Mouse (Mus musculus) limb, embryonic 14.5 days (tissue): ENCODE results near the gene Gm13043. TPM values are rescaled to one million over a fixed set of nuclear protein-coding genes. Genes with fewer than 3 reads are reported as not detected.
"Not testable (repeated sequence)": the region's sequence is repeated elsewhere in the genome, so short reads cannot be mapped to it uniquely, and the experiment has no call there.

Experiments
- ATAC-seq: fragments of 200-750 bp; cut with Nextera tagmentation; 2 replicates; pipeline ENCODE4 v1.8.0; 2017; ENCODE audit warnings: low read depth, moderate number of reproducible peaks, moderate TSS enrichment; ENCODE audit not compliant: low FRiP score
- DNase-seq: peaks from one replicate; pipeline ENCODE4 v3.0.0-alpha.2; 2015; ENCODE audit warnings: low spot score
- H3K27ac ChIP-seq: fragments of 300-500 bp; sonication (generic); replicated peaks from 2 replicates; pipeline ENCODE4 v1.5.1; 2014; ENCODE audit warnings: low read depth, mild to moderate bottlenecking, low read length, moderate library complexity, mixed read lengths
- H3K27me3 ChIP-seq: fragments of 300-500 bp; sonication (generic); 2 replicates; pipeline ENCODE4 v1.6.1; 2014; ENCODE audit warnings: low read length, mixed read lengths; ENCODE audit not compliant: control insufficient read depth, insufficient read depth
- H3K36me3 ChIP-seq: fragments of 300-500 bp; sonication (generic); 2 replicates; pipeline ENCODE4 v1.6.1; 2014; ENCODE audit warnings: mild to moderate bottlenecking, low read length, moderate library complexity, mixed read lengths; ENCODE audit not compliant: control insufficient read depth, insufficient read depth
- H3K4me1 ChIP-seq: fragments of 300-500 bp; sonication (generic); 2 replicates; pipeline ENCODE4 v1.6.1; 2014; ENCODE audit warnings: antibody characterized with exemption, low read length, mixed read lengths; ENCODE audit not compliant: control insufficient read depth, insufficient read depth
- H3K4me2 ChIP-seq: fragments of 300-500 bp; sonication (generic); replicated peaks from 2 replicates; pipeline ENCODE4 v1.6.1; 2014; ENCODE audit warnings: low read depth, mild to moderate bottlenecking, low read length, moderate library complexity; ENCODE audit not compliant: severe bottlenecking
- H3K4me3 ChIP-seq: fragments of 300-500 bp; sonication (generic); replicated peaks from 2 replicates; pipeline ENCODE4 v1.5.1; 2014; ENCODE audit warnings: low read length
- H3K9ac ChIP-seq: fragments of 300-500 bp; sonication (generic); 2 replicates; pipeline ENCODE4 v1.6.1; 2014; ENCODE audit warnings: mild to moderate bottlenecking, low read depth, low read length, moderate library complexity; ENCODE audit not compliant: severe bottlenecking
- H3K9me3 ChIP-seq: fragments of 300-500 bp; sonication (generic); 2 replicates; pipeline ENCODE4 v1.6.1; 2016; ENCODE audit warnings: low read length; ENCODE audit not compliant: control insufficient read depth
- POLR2A ChIP-seq: fragments of 200-500 bp; IDR thresholded peaks from 2 replicates; pipeline ENCODE4 v1.8.0; 2012; ENCODE audit warnings: inconsistent platforms, mild to moderate bottlenecking, moderate library complexity, borderline replicate concordance; ENCODE audit not compliant: insufficient read depth, insufficient read length; ENCODE audit errors: extremely low read depth
- WGBS: fragments of 180-500 bp; shearing (Covaris S2); extraction: QIAGEN DNeasy Blood & Tissue Kit; methylation state at CpG from one replicate; pipeline ENCODE4 v1.1.7; 2014; 5-methylcytosine and 5-hydroxymethylcytosine counted together
- polyA plus RNA-seq, 2 experiments: library from polyadenylated mRNA; depleted of rRNA in 1 of 2; stranded (reverse) in 1 of 2; unstranded in 1 of 2; fragments of >200 nt; fragmentation: Nextera tagmentation in 1 of 2; extraction: Ambion mirVana in 1 of 2; gene quantifications; 2 replicates each; pipeline versions ENCODE4 v1.2.1 to v1.2.3; 2012 to 2014

The Gm13043 gene
- not detected in 2 replicates for polyA plus RNA-seq (2012; rRNA removed)
- polyA plus RNA-seq (2014; fragmentation: Nextera tagmentation; extraction: Ambion mirVana): not detected in 2 replicates

DNA sequence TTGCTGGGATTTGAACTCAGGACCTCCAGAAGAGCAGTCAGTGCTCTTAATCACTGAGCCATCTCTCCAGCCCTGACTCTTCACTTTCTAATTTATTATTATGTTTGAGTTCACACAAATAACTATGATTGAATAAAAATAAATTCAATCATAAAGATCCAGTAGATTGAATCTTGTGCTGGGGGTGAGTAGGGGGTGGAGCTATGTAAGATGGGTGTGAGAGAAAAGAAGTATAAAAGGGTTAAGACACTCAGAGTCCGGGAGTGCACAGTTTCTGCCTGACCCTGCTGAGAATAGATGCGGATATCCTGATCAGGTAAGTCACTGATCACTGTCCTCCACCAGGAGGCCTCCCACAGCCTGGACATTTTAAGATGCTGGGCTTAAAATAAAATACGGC lies at the start of gene Gm13043:
Gm13043 (plus strand) TSS at position 301 of the 400 bp plus-strand sequence.
- ATAC-seq: no peak
- Histone ChIP-seq H3K4me2 (no peak within 1 kb of the TSS), H3K4me3 (no peak within 1 kb of the TSS), H3K27ac (no peak within 1 kb of the TSS), H3K27me3 (no peaks in the 10 kb centered on the region), H3K36me3 (no peaks in the 10 kb centered on the region), H3K9me3 (no peaks in the 10 kb centered on the region), H3K4me1 (no peaks in the 10 kb centered on the region), H3K9ac (no peak within 1 kb of the TSS)
- TF ChIP-seq POLR2A: no peak
- 89% methylated on average over 3 of the region's 3 CpGs for WGBS
- no peak for DNase-seq

DNA sequence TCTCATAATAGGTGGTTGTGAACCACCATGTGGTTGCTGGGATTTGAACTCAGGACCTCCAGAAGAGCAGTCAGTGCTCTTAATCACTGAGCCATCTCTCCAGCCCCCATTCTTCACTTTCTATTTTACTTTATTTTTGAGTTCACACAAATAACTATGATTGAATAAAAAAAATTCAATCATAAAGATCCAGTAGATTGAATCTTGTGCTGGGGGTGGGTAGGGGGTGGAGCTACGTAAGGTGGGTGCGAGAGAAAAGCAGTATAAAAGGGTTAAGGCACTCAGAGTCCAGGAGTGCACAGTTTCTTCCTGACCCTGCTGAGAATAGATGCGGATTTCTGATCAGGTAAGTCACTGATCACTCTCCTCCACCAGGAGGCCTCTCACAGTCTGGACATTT lies 24.5 kb downstream of the Gm13043 start, which contains the start of gene Gm13040:
Gm13040 (plus strand) TSS at position 301 of the 400 bp plus-strand sequence.
- not testable (repeated sequence) for H3K9me3 ChIP-seq, H3K27me3 ChIP-seq, H3K4me1 ChIP-seq, H3K27ac ChIP-seq, H3K4me2 ChIP-seq, ATAC-seq, H3K9ac ChIP-seq, DNase-seq, H3K36me3 ChIP-seq, H3K4me3 ChIP-seq
- no CpG with 5 or more reads among the region's 3 CpGs for WGBS

DNA sequence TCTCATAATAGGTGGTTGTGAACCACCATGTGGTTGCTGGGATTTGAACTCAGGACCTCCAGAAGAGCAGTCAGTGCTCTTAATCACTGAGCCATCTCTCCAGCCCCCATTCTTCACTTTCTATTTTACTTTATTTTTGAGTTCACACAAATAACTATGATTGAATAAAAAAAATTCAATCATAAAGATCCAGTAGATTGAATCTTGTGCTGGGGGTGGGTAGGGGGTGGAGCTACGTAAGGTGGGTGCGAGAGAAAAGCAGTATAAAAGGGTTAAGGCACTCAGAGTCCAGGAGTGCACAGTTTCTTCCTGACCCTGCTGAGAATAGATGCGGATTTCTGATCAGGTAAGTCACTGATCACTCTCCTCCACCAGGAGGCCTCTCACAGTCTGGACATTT lies 40.3 kb downstream of the Gm13043 start, which contains the start of the genes BC080695 and Gm13057:
BC080695 (plus strand) TSS at position 301 of the 400 bp plus-strand sequence.
Gm13057 (plus strand) TSS at position 310 of the 400 bp plus-strand sequence.
- ATAC-seq, H3K27ac ChIP-seq, H3K27me3 ChIP-seq, H3K9me3 ChIP-seq, H3K36me3 ChIP-seq, H3K4me2 ChIP-seq, DNase-seq, H3K9ac ChIP-seq, H3K4me1 ChIP-seq, H3K4me3 ChIP-seq: not testable (repeated sequence)
- no CpG with 5 or more reads among the region's 3 CpGs for WGBS

Other genes with a start within 250 kb of the Gm13043 start
- gene Pdpn, start 211.8 kb upstream of the Gm13043 start, polyA plus RNA-seq (2012; rRNA removed): 24.2 and 34.3 TPM in 2 replicates
- 77.4 and 80.3 TPM in 2 replicates for gene Pdpn, start 211.8 kb upstream of the Gm13043 start, polyA plus RNA-seq (2014; fragmentation: Nextera tagmentation; extraction: Ambion mirVana)
- gene Lrrc38, start 161.6 kb upstream of the Gm13043 start, polyA plus RNA-seq (2012; rRNA removed): 1.8 and 2.4 TPM in 2 replicates
- 1.2 and 1.5 TPM in 2 replicates for gene Lrrc38, start 161.6 kb upstream of the Gm13043 start, polyA plus RNA-seq (2014; fragmentation: Nextera tagmentation; extraction: Ambion mirVana)
- 0.03 TPM in 1 of 2 replicates, not detected in the other for gene Pramel1, start 116.9 kb upstream of the Gm13043 start, polyA plus RNA-seq (2012; rRNA removed)
- gene Pramel1, start 116.9 kb upstream of the Gm13043 start, polyA plus RNA-seq (2014; fragmentation: Nextera tagmentation; extraction: Ambion mirVana): not detected in 2 replicates
- 11.4 and 13.8 TPM in 2 replicates for gene Pramef8, start 98.9 kb upstream of the Gm13043 start, polyA plus RNA-seq (2012; rRNA removed)
- 13.5 and 14.0 TPM in 2 replicates for gene Pramef8, start 98.9 kb upstream of the Gm13043 start, polyA plus RNA-seq (2014; fragmentation: Nextera tagmentation; extraction: Ambion mirVana)
- not detected in 2 replicates for gene Oog4, start 61.0 kb upstream of the Gm13043 start, polyA plus RNA-seq (2012; rRNA removed)
- not detected in 2 replicates for gene Oog4, start 61.0 kb upstream of the Gm13043 start, polyA plus RNA-seq (2014; fragmentation: Nextera tagmentation; extraction: Ambion mirVana)
- gene Gm13040, start 24.6 kb downstream of the Gm13043 start, polyA plus RNA-seq (2012; rRNA removed): not detected in 2 replicates
- not detected in 2 replicates for gene Gm13040, start 24.6 kb downstream of the Gm13043 start, polyA plus RNA-seq (2014; fragmentation: Nextera tagmentation; extraction: Ambion mirVana)
- gene BC080695, start 40.4 kb downstream of the Gm13043 start, polyA plus RNA-seq (2012; rRNA removed): not detected in 2 replicates
- not detected in 2 replicates for gene BC080695, start 40.4 kb downstream of the Gm13043 start, polyA plus RNA-seq (2014; fragmentation: Nextera tagmentation; extraction: Ambion mirVana)
- not detected in 2 replicates for gene Gm13057, start 40.4 kb downstream of the Gm13043 start, polyA plus RNA-seq (2012; rRNA removed)
- not detected in 2 replicates for gene Gm13057, start 40.4 kb downstream of the Gm13043 start, polyA plus RNA-seq (2014; fragmentation: Nextera tagmentation; extraction: Ambion mirVana)
- not detected in 2 replicates for gene Gm13083, start 103.7 kb downstream of the Gm13043 start, polyA plus RNA-seq (2012; rRNA removed)
- not detected in 2 replicates for gene Gm13083, start 103.7 kb downstream of the Gm13043 start, polyA plus RNA-seq (2014; fragmentation: Nextera tagmentation; extraction: Ambion mirVana)
- not detected in 2 replicates for gene Gm13088, start 145.9 kb downstream of the Gm13043 start, polyA plus RNA-seq (2012; rRNA removed)
- gene Gm13088, start 145.9 kb downstream of the Gm13043 start, polyA plus RNA-seq (2014; fragmentation: Nextera tagmentation; extraction: Ambion mirVana): not detected in 2 replicates
- not detected in 2 replicates for gene Gm13089, start 191.4 kb downstream of the Gm13043 start, polyA plus RNA-seq (2012; rRNA removed)
- not detected in 2 replicates for gene Gm13089, start 191.4 kb downstream of the Gm13043 start, polyA plus RNA-seq (2014; fragmentation: Nextera tagmentation; extraction: Ambion mirVana)
- not detected in 2 replicates for gene Gm13078, start 208.1 kb downstream of the Gm13043 start, polyA plus RNA-seq (2012; rRNA removed)
- not detected in 2 replicates for gene Gm13078, start 208.1 kb downstream of the Gm13043 start, polyA plus RNA-seq (2014; fragmentation: Nextera tagmentation; extraction: Ambion mirVana)